Mouse (Mus musculus): Measurements from ENCODE around the gene Pglyrp2. TPM values are rescaled to one million over a fixed set of nuclear protein-coding genes. Genes with fewer than 3 reads are reported as not detected.

The Pglyrp2 gene
- total RNA-seq, 2 experiments from 2014 or later = 0.60 TPM; not detected in 1

Small RNA genes lying within 50 kb of the gene (microRNA-seq; reads per million reads assigned to microRNA genes)
- gene Gm22201 = not detected

Other genes with a start within 250 kb of the Pglyrp2 start
- under 1 TPM; 0.17 to 0.31 TPM for gene Ephx3, start 234.6 kb downstream of the Pglyrp2 start, total RNA-seq (2021)
- 10 to 100 TPM; 86.5 to 98.4 TPM for gene Brd4, start 139.4 kb downstream of the Pglyrp2 start, total RNA-seq (2021)
- gene Akap8, start 102.9 kb downstream of the Pglyrp2 start, total RNA-seq (2021) = 10 to 100 TPM; 50.8 to 75.1 TPM
- gene Akap8l, start 73.6 kb downstream of the Pglyrp2 start, total RNA-seq (2021) = 10 to 100 TPM; 36.7 to 50.5 TPM
- 10 to 100 TPM; 32.6 to 34.3 TPM for gene Wiz, start 34.7 kb downstream of the Pglyrp2 start, total RNA-seq (2021)
- 1 to 10 TPM in 1 of 2 experiments, under 1 TPM in 1; 0.47 to 1.5 TPM for gene Rasal3, start 20.6 kb downstream of the Pglyrp2 start, total RNA-seq (2021)
- gene Cyp4f39, start 28.6 kb upstream of the Pglyrp2 start, total RNA-seq (2021) = not detected
- gene Cyp4f17, start 81.9 kb upstream of the Pglyrp2 start, total RNA-seq (2021) = 1 to 10 TPM; 2.1 to 3.3 TPM
- 1 to 10 TPM; 5.2 to 9.1 TPM for gene Cyp4f16, start 112.4 kb upstream of the Pglyrp2 start, total RNA-seq (2021)
- gene Cyp4f37, start 197.1 kb upstream of the Pglyrp2 start, total RNA-seq (2021) = not detected
- gene Cyp4f40, start 234.7 kb upstream of the Pglyrp2 start, total RNA-seq (2021) = not detected